Mouse (Mus musculus): Measurements from ENCODE around the gene Eepd1.
"Not testable (repeated sequence)": the region's sequence is repeated elsewhere in the genome, so short reads cannot be mapped to it uniquely, and the experiment has no call there.

Gene Eepd1

GRCm38 (mm10) chr9:25481344-25482095 lies at the start of gene Eepd1:
TSS of gene Eepd1 (plus strand) at chr9:25481547.
- peak; percentile 95 for DNase-seq

GRCm38 (mm10) chr9:25438836-25439235 lies 42.5 kb upstream of the Eepd1 start:
- no peak for DNase-seq

GRCm38 (mm10) chr9:25440046-25440445 lies 41.3 kb upstream of the Eepd1 start:
- DNase-seq: not testable (repeated sequence)

- no peak for DNase-seq
Observed at GRCm38 (mm10) chr9:25442041-25442440, 39.3 kb upstream of the Eepd1 start.

- no peak for DNase-seq
Observed at GRCm38 (mm10) chr9:25443029-25443428, 38.3 kb upstream of the Eepd1 start.

GRCm38 (mm10) chr9:25443546-25443945 lies 37.8 kb upstream of the Eepd1 start:
- no peak for DNase-seq

- DNase-seq: no peak
Observed at GRCm38 (mm10) chr9:25450394-25450793, 31.0 kb upstream of the Eepd1 start.

- DNase-seq: no peak
Observed at GRCm38 (mm10) chr9:25455027-25455426, 26.3 kb upstream of the Eepd1 start.

- DNase-seq: no peak
Observed at GRCm38 (mm10) chr9:25460835-25461555, 20.4 kb upstream of the Eepd1 start.

GRCm38 (mm10) chr9:25464305-25464704 lies 17.0 kb upstream of the Eepd1 start:
- DNase-seq: no peak

GRCm38 (mm10) chr9:25479392-25480020 lies 1.8 kb upstream of the Eepd1 start:
- no peak for DNase-seq

GRCm38 (mm10) chr9:25480676-25481075 lies 671 bp upstream of the Eepd1 start:
- DNase-seq: no peak

GRCm38 (mm10) chr9:25482322-25482998 lies 1.1 kb downstream of the Eepd1 start:
- peak; percentile 17 for DNase-seq

- DNase-seq: peak; percentile 9
Observed at GRCm38 (mm10) chr9:25482999-25483347, 1.6 kb downstream of the Eepd1 start.

- DNase-seq: peak; percentile 3
Observed at GRCm38 (mm10) chr9:25483931-25484618, 2.7 kb downstream of the Eepd1 start.

- DNase-seq: peak; percentile 4
Observed at GRCm38 (mm10) chr9:25484619-25484986, 3.3 kb downstream of the Eepd1 start.

GRCm38 (mm10) chr9:25485006-25485405 lies 3.7 kb downstream of the Eepd1 start:
- DNase-seq: no peak

GRCm38 (mm10) chr9:25485406-25485805 lies 4.1 kb downstream of the Eepd1 start:
- DNase-seq: peak; percentile 57

GRCm38 (mm10) chr9:25486246-25486807 lies 5.0 kb downstream of the Eepd1 start:
- no peak for DNase-seq

GRCm38 (mm10) chr9:25487446-25488110 lies 6.2 kb downstream of the Eepd1 start:
- peak; percentile 5 for DNase-seq

GRCm38 (mm10) chr9:25488581-25488980 lies 7.2 kb downstream of the Eepd1 start:
- DNase-seq: no peak
